In genomic region chr1:126750156-126750555, GRCm38 (mm10) we compare ENCODE assay signal across 25 mouse cellular contexts.
"Had no signal": no experiment of that assay in that cellular context is flagged by ENCODE, and none has a peak within 500 bp of the region (broad histone marks: within the 10 kb centered on the region; RNA-seq: fewer than 3 reads in every experiment).

No protein-coding gene starts in this region.

- ATAC-seq: forebrain, embryonic 15.5 days; forebrain, postnatal 0 days; hindbrain, postnatal 0 days had no signal

- H3K27me3 ChIP-seq: forebrain, embryonic 15.5 days; heart, embryonic 13.5 days; heart, embryonic 15.5 days; hindbrain, embryonic 12.5 days; hindbrain, embryonic 15.5 days; kidney, embryonic 15.5 days; limb, embryonic 13.5 days; limb, embryonic 15.5 days had no signal

- H3K36me3 ChIP-seq: forebrain, embryonic 15.5 days; heart, embryonic 13.5 days; heart, embryonic 15.5 days; hindbrain, embryonic 12.5 days; hindbrain, embryonic 15.5 days; kidney, embryonic 15.5 days; limb, embryonic 13.5 days; limb, embryonic 15.5 days had no signal

- H3K4me2 ChIP-seq: forebrain, embryonic 15.5 days; heart, embryonic 11.5 days; heart, embryonic 13.5 days; heart, embryonic 15.5 days; hindbrain, embryonic 12.5 days; hindbrain, embryonic 15.5 days; kidney, embryonic 15.5 days; limb, embryonic 13.5 days; limb, embryonic 15.5 days had no signal

- H3K4me3 ChIP-seq: forebrain, embryonic 15.5 days; heart, embryonic 13.5 days; heart, embryonic 15.5 days; hindbrain, embryonic 12.5 days; hindbrain, embryonic 15.5 days; kidney, embryonic 15.5 days; limb, embryonic 13.5 days; limb, embryonic 15.5 days had no signal

- H3K27ac ChIP-seq: forebrain, embryonic 15.5 days; heart, embryonic 13.5 days; heart, embryonic 15.5 days; hindbrain, embryonic 15.5 days; hindbrain, postnatal 0 days; kidney, embryonic 15.5 days; kidney, postnatal 0 days; limb, embryonic 13.5 days; limb, embryonic 15.5 days had no signal

- H3K9ac ChIP-seq: forebrain, embryonic 15.5 days; forebrain, postnatal 0 days; heart, embryonic 13.5 days; heart, embryonic 15.5 days; hindbrain, embryonic 12.5 days; hindbrain, embryonic 15.5 days; kidney, embryonic 15.5 days; limb, embryonic 13.5 days; limb, embryonic 15.5 days had no signal

- H3K4me1 ChIP-seq: heart, embryonic 13.5 days; heart, embryonic 15.5 days had no signal

- DNase-seq: forebrain, postnatal 0 days; gastrocnemius, postnatal 14 days; gastrocnemius, postnatal 36 days; heart, adult 18-20 months; heart, postnatal 14 days; heart, postnatal 36 days; kidney, adult 11 months; kidney, adult 2 months; kidney, adult 9 months; kidney, postnatal 14 days; kidney, postnatal 36 days; layer of hippocampus, adult 9-11 months; layer of hippocampus, postnatal 36 days; left cerebral cortex, postnatal 4 days had no signal

- H3K9me3 ChIP-seq: forebrain, embryonic 15.5 days; heart, embryonic 13.5 days; heart, embryonic 15.5 days; hindbrain, embryonic 12.5 days; hindbrain, embryonic 15.5 days; kidney, embryonic 15.5 days; limb, embryonic 13.5 days; limb, embryonic 15.5 days had no signal
